Mouse (Mus musculus): ENCODE measurements at regions not wholly inside any gene's neighbourhood (a gene's known extent, or its start where the extent isn't known, plus 50 kb on each side); places are given as distances from the start of the nearest gene placed in this dataset.

DNA sequence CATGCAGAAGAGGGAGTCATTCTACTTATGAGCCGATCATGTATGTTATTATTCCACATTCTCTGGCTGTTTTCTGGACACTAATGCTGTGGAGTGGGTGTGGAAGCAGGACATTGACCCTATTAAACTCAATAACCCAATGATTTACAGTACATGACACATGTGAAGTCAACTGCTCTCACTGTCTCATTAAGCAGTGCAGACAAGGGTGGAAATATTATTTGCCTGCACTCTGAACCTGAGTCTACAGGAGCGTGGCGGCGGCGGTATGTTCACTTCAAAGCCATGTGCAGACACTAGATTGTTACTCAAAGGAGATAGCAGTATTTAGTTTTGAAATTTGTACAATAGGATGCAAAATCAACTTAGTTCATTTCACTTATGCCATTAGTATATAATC, 269.8 kb upstream of the Lrig3 start:
- Histone ChIP-seq H3K27ac (ENCODE audit: insufficient read depth, low read length) (no peak overlapping the region), H3K4me3 (ENCODE audit: insufficient read depth, low read length) (no peak overlapping the region), H3K4me1 (ENCODE audit: control insufficient read depth, insufficient read depth, low read length) (no peaks in the 10 kb centered on the region)
- TF ChIP-seq CTCF (IDR thresholded peaks at IDR 0.05; ENCODE audit: borderline replicate concordance, insufficient read depth, low read length) = no peak

DNA sequence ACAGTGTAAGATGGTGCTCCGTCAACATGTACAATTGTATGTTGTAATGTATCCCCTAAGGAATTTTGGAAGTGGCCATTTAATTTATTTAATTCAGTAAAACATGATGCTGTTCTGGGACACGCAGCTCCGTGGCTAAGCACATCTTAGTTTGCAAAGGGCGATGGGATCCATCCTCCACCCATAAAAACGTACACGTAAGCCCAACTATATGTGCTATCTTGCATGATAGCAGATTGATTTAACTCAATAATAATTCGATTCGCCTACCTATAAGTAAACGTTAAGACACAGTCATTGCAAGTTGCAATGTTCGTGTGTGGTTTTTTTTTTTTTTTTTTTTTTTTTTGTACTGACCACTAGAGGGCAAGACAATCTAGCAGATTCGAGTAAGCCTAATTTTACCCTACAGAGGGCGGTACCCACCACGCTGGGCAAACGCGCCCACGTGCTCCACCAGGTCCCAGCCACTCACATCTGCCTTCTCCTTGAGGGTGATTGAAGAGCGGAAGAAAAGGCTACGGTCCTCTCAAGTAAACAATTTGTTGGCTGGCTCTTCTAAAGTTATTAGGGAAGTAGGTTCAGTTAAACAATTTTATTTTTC, 240.8 kb upstream of the Lrig3 start:
- TF ChIP-seq POLR2A (IDR thresholded peaks at IDR 0.05; ENCODE audit: low read depth, low read length) (no peak), CTCF (IDR thresholded peaks at IDR 0.05; ENCODE audit: borderline replicate concordance, insufficient read depth, low read length) (peak; percentile 61)
- H3K4me1 ChIP-seq (ENCODE audit: control insufficient read depth, insufficient read depth, low read length) = no peaks in the 10 kb centered on the region
- H3K27ac ChIP-seq (ENCODE audit: insufficient read depth, low read length) = no peak overlapping the region
- no peak overlapping the region for H3K4me3 ChIP-seq (ENCODE audit: insufficient read depth, low read length)

DNA sequence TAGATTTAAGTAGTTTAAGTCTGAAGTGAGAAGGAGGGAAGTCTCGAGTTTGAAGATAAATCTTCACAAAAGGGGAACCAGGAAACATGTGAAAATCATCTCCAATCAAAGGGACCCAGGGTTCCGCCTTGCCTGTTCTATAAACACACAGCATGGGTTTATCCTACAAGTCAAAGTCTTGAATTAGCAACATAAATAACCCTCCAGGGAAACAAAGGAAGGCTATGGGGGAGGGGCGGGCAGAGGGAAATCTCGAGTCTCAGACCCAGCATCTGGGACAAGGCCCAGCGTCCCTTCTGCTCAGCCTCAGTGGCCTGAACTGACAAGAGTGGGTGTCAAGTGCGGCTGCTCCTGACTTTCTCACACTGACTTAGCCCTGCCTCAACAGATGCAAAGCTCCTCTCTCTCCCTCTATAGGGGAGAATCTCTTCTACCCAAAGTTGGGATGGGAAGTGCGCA, 240.3 kb upstream of the Lrig3 start:
- Histone ChIP-seq H3K27ac (ENCODE audit: insufficient read depth, low read length) (no peak overlapping the region), H3K4me3 (ENCODE audit: insufficient read depth, low read length) (no peak overlapping the region), H3K4me1 (ENCODE audit: control insufficient read depth, insufficient read depth, low read length) (no peaks in the 10 kb centered on the region)
- TF ChIP-seq POLR2A (IDR thresholded peaks at IDR 0.05; ENCODE audit: low read depth, low read length) (no peak), CTCF (IDR thresholded peaks at IDR 0.05; ENCODE audit: borderline replicate concordance, insufficient read depth, low read length) (no peak)

DNA sequence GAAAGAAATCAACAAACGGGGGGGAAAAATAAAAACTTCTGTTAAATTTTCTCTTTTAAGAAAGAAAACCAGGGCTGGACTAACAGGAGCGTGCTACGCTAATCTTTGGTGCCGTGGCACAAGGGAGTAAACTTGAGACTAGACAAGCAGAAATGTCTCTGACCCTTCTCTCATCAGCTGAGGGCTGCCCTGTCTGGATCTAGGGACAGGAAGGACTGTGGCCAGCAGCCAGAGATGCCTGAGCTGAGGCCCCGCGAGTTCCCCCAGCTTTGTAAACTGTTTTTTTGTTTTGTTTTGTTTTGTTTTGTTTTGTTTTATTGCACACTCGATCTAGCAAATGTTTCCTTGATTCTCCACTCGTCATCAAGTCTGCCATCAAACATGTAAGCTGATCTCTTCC, 239.4 kb upstream of the Lrig3 start:
- H3K4me1 ChIP-seq (ENCODE audit: control insufficient read depth, insufficient read depth, low read length) = no peaks in the 10 kb centered on the region
- no peak overlapping the region for H3K27ac ChIP-seq (ENCODE audit: insufficient read depth, low read length)
- H3K4me3 ChIP-seq (ENCODE audit: insufficient read depth, low read length) = no peak overlapping the region
- TF ChIP-seq POLR2A (IDR thresholded peaks at IDR 0.05; ENCODE audit: low read depth, low read length) (no peak), CTCF (IDR thresholded peaks at IDR 0.05; ENCODE audit: borderline replicate concordance, insufficient read depth, low read length) (no peak)

- Histone ChIP-seq H3K27ac (ENCODE audit: insufficient read depth, low read length) (no peak overlapping the region), H3K4me1 (ENCODE audit: control insufficient read depth, insufficient read depth, low read length) (no peaks in the 10 kb centered on the region), H3K4me3 (ENCODE audit: insufficient read depth, low read length) (no peak overlapping the region)
- TF ChIP-seq CTCF (IDR thresholded peaks at IDR 0.05; ENCODE audit: borderline replicate concordance, insufficient read depth, low read length) (no peak), POLR2A (IDR thresholded peaks at IDR 0.05; ENCODE audit: low read depth, low read length) (no peak)
These were observed 230.0 kb upstream of the Lrig3 start for GRCm38 (mm10) chr10:125735744-125736494.

DNA sequence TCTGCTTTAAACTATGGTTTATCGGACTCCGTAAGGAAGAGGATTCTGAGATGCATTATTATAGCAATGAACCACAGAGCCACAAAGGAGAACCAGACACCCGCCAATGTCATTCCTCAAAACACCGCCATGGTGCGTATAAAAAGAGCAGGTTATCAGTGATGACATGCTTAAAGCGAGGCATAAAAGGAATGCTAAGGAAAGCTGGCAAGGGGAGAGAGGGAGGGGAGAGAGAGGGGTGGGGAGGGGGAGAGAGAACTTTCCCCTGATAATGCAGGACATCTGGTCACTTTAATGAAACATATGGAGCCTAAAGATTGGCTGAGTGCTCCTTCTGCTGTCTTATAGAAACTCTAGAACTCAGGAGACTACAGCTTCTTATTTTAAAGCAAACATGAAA, 222.8 kb upstream of the Lrig3 start:
- Histone ChIP-seq H3K4me3 (ENCODE audit: insufficient read depth, low read length) (no peak overlapping the region), H3K27ac (ENCODE audit: insufficient read depth, low read length) (no peak overlapping the region), H3K4me1 (ENCODE audit: control insufficient read depth, insufficient read depth, low read length) (no peaks in the 10 kb centered on the region)
- TF ChIP-seq POLR2A (IDR thresholded peaks at IDR 0.05; ENCODE audit: low read depth, low read length) (no peak), CTCF (IDR thresholded peaks at IDR 0.05; ENCODE audit: borderline replicate concordance, insufficient read depth, low read length) (no peak)

- Histone ChIP-seq H3K27ac (ENCODE audit: insufficient read depth, low read length) (no peak overlapping the region), H3K4me3 (ENCODE audit: insufficient read depth, low read length) (no peak overlapping the region), H3K4me1 (ENCODE audit: control insufficient read depth, insufficient read depth, low read length) (no peaks in the 10 kb centered on the region)
- no peak for TF ChIP-seq POLR2A (IDR thresholded peaks at IDR 0.05; ENCODE audit: low read depth, low read length)
- no peak for TF ChIP-seq CTCF (IDR thresholded peaks at IDR 0.05; ENCODE audit: borderline replicate concordance, insufficient read depth, low read length)
These were observed 216.9 kb upstream of the Lrig3 start for GRCm38 (mm10) chr10:125749031-125749585.

GRCm38 (mm10) chr10:125752506-125753218, 213.3 kb upstream of the Lrig3 start:
- TF ChIP-seq CTCF (IDR thresholded peaks at IDR 0.05; ENCODE audit: borderline replicate concordance, insufficient read depth, low read length) = no peak
- TF ChIP-seq POLR2A (IDR thresholded peaks at IDR 0.05; ENCODE audit: low read depth, low read length) = no peak
- Histone ChIP-seq H3K4me3 (ENCODE audit: insufficient read depth, low read length) (no peak overlapping the region), H3K27ac (ENCODE audit: insufficient read depth, low read length) (no peak overlapping the region), H3K4me1 (ENCODE audit: control insufficient read depth, insufficient read depth, low read length) (no peaks in the 10 kb centered on the region)

DNA sequence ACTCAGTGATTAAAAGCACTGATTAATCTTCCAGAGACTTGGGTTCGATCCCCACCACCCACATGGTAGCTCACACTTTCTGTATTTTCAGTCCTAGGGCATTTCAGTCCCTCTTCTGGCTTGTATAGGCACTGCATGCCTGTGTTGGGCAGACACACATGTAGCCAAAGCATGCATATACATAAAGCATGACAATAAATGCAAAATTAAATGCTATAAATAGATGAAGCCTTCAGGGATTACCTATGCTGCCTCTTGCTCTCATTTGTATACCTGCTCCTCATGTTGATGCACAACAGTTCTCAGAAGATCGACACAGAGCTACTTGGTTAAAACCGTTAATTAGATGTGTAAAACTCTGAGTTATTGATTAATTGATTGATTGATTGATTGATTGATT, 206.8 kb upstream of the Lrig3 start:
- TF ChIP-seq CTCF (IDR thresholded peaks at IDR 0.05; ENCODE audit: borderline replicate concordance, insufficient read depth, low read length) (no peak), POLR2A (IDR thresholded peaks at IDR 0.05; ENCODE audit: low read depth, low read length) (no peak)
- Histone ChIP-seq H3K4me3 (ENCODE audit: insufficient read depth, low read length) (no peak overlapping the region), H3K27ac (ENCODE audit: insufficient read depth, low read length) (no peak overlapping the region), H3K4me1 (ENCODE audit: control insufficient read depth, insufficient read depth, low read length) (no peaks in the 10 kb centered on the region)

Data from embryonic fibroblast, embryonic 13.5 days (primary cell).